Comparison of ENCODE assay signal across 8 mouse cellular contexts in the genomic region with DNA sequence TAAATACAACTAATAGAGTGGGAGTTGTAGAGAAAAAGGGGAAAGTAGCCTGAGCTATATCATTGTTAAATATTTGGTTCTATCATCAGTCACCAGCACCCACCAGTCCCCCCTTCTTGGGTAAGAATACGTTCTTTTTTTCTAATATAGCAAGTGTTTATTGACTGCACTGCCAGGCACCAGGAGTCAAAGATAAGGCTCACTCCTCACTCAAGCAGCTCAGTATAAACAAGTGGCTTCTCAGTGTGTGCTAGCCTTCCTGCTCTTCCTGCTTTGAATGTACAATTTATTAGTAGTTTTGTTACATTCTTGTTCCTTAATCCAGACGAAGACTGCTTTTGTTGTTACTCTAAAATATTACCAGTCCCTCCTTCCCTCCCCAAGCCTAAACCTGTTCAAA. TPM values are rescaled to one million over a fixed set of nuclear protein-coding genes. Genes with fewer than 3 reads are reported as not detected.
A peak's percentile ranks its signal among the peaks of the same experiment; 100 is the strongest.
DNase-seq lines count a peak whose midpoint lies in the region; ATAC-seq and TF ChIP-seq lines count a peak whose summit lies in the region.

No protein-coding gene starts in this region.

- TF ChIP-seq POLR2A in myocyte (IDR thresholded peaks at IDR 0.05; ENCODE audit: insufficient read length, low read depth), result no peak

- intact Hi-C loops in left cerebral cortex, adult 2 months (cut with DNase I), result loop anchor here (5.0 kb wide), 1 partner anchor 139 kb away; no protein-coding TSS in a partner anchor
- intact Hi-C loops in left cerebral cortex, postnatal 36 days (cut with DNase I), result loop anchor here (2.0 kb wide), 1 partner anchor 138 kb away; no protein-coding TSS in a partner anchor

- no peak overlapping the region for H3K9ac ChIP-seq in embryonic facial prominence, embryonic 12.5 days
- H3K9ac ChIP-seq in intestine, embryonic 15.5 days, result 0 out of 2 replicates have a peak overlapping the region, but pooled peaks have one; percentile 18

- H3K79me2 ChIP-seq in myocyte (ENCODE audit: control insufficient read depth, insufficient read depth), result peaks cover 66% of the 10 kb centered on the region

- H3K4me3 ChIP-seq in left cerebral cortex, adult 2 months, result peak overlapping the region; percentile 80
- 0 out of 2 replicates have a peak overlapping the region, but pooled peaks have one; percentile 21 for H3K4me3 ChIP-seq in embryonic facial prominence, embryonic 12.5 days
- peak overlapping the region; percentile 18 for H3K4me3 ChIP-seq in intestine, embryonic 15.5 days (replicated peaks)
- peak overlapping the region; percentile 86 for H3K4me3 ChIP-seq in myocyte

- no peak for ATAC-seq in embryonic facial prominence, embryonic 12.5 days (ENCODE audit: insufficient number of reproducible peaks, insufficient read depth, low FRiP score, low TSS enrichment)
- ATAC-seq in intestine, embryonic 15.5 days, result no peak

- no peak overlapping the region; the same call in 1 of the 2 replicates for H3K27ac ChIP-seq in left cerebral cortex, adult 2 months
- no peak overlapping the region for H3K27ac ChIP-seq in embryonic facial prominence, embryonic 12.5 days
- H3K27ac ChIP-seq in intestine, embryonic 15.5 days, result no peak overlapping the region

- H3K4me2 ChIP-seq in embryonic facial prominence, embryonic 12.5 days (replicated peaks), result peak overlapping the region; percentile 43
- peak overlapping the region; percentile 46 for H3K4me2 ChIP-seq in intestine, embryonic 15.5 days (replicated peaks)
- peak overlapping the region; percentile 73 for H3K4me2 ChIP-seq in myocyte (ENCODE audit: low read depth)

- peaks cover 2% of the 10 kb centered on the region; the same call in 1 of the 2 replicates for H3K4me1 ChIP-seq in embryonic facial prominence, embryonic 12.5 days
- peaks cover 3% of the 10 kb centered on the region; the same call in 1 of the 2 replicates for H3K4me1 ChIP-seq in intestine, embryonic 15.5 days (replicated peaks)

- H3K27me3 ChIP-seq in embryonic facial prominence, embryonic 12.5 days, result no peaks in the 10 kb centered on the region
- no peaks in the 10 kb centered on the region for H3K27me3 ChIP-seq in intestine, embryonic 15.5 days (replicated peaks)
- H3K27me3 ChIP-seq in myocyte (ENCODE audit: control insufficient read depth, insufficient read depth, insufficient read length), result no peaks in the 10 kb centered on the region

- no peak overlapping the region for H3ac ChIP-seq in myocyte (ENCODE audit: control insufficient read depth, insufficient read length)

- 54% methylated on average over 2 of the region's 2 CpGs for WGBS in embryonic facial prominence, embryonic 12.5 days
- WGBS in intestine, embryonic 15.5 days, result 13% methylated on average over 2 of the region's 2 CpGs

- no peak for DNase-seq in left cerebral cortex, adult 2 months (ENCODE audit: extremely low spot score in 1 of 2, low spot score in 2 of 2)
- no peak for DNase-seq in left cerebral cortex, postnatal 36 days (ENCODE audit: low spot score in 2 of 2)
- DNase-seq in frontal cortex, postnatal 10 days (ENCODE audit: low spot score in 2 of 2), result no peak
- no peak for DNase-seq in right cerebral cortex, postnatal 4 days
- no peak for DNase-seq in embryo, embryonic 10 days (ENCODE audit: low spot score)

- no peaks in the 10 kb centered on the region for H3K9me3 ChIP-seq in embryonic facial prominence, embryonic 12.5 days
- no peaks in the 10 kb centered on the region for H3K9me3 ChIP-seq in intestine, embryonic 15.5 days

- no peak for TF ChIP-seq CTCF in left cerebral cortex, adult 2 months (IDR thresholded peaks at IDR 0.05)

- H3K36me3 ChIP-seq in embryonic facial prominence, embryonic 12.5 days, result no peaks in the 10 kb centered on the region
- no peaks in the 10 kb centered on the region for H3K36me3 ChIP-seq in intestine, embryonic 15.5 days
- no peaks in the 10 kb centered on the region for H3K36me3 ChIP-seq in myocyte (ENCODE audit: control insufficient read depth, insufficient read depth)

TF ChIP-seq in myocyte, 11 proteins besides CTCF, POLR2A, EP300 and RAD21:
- no peak for TF ChIP-seq POLR2AphosphoS2 (IDR thresholded peaks at IDR 0.05; ENCODE audit: insufficient read length, low read depth)
- no peak for TF ChIP-seq TCF3 (IDR thresholded peaks at IDR 0.05; ENCODE audit: insufficient read length, low read depth)
- TF ChIP-seq TCF12 (IDR thresholded peaks at IDR 0.05; ENCODE audit: insufficient read depth, poor library complexity, severe bottlenecking), result no peak
- TF ChIP-seq E2F4 (IDR thresholded peaks at IDR 0.05; ENCODE audit: insufficient read depth), result no peak
- TF ChIP-seq MYOG (IDR thresholded peaks at IDR 0.05; ENCODE audit: control insufficient read depth in 1 of 3, insufficient read depth in 1 of 3, insufficient read length in 2 of 3, low read depth in 2 of 3), result no peak
- no peak for TF ChIP-seq MAX (IDR thresholded peaks at IDR 0.05; ENCODE audit: low read depth)
- TF ChIP-seq CEBPB (IDR thresholded peaks at IDR 0.05; ENCODE audit: insufficient read depth, poor library complexity, severe bottlenecking), result no peak

RNA-seq across cellular contexts. Expression of a gene that starts 2.3 kb away (rescaled TPM):
- 100 to 1,000 TPM; 364 to 413 TPM for total RNA-seq in left cerebral cortex, adult 2 months (2021)
- 100 to 1,000 TPM; 380 to 391 TPM for total RNA-seq in left cerebral cortex, postnatal 36 days (2021)
- polyA plus RNA-seq in embryonic facial prominence, embryonic 12.5 days (2016; fragmentation: Nextera tagmentation; extraction: Ambion mirVana), result 187 and 199 TPM in 2 replicates
- polyA plus RNA-seq in intestine, embryonic 15.5 days (2015; fragmentation: Nextera tagmentation; extraction: Ambion mirVana), result 200 and 237 TPM in 2 replicates
- 62.5 TPM for polyA plus RNA-seq in myocyte (2012; fragmentation: generic; extraction: Trizol)

Comparison
In these comparisons a context has a peak if more than half of its experiments do, and no peak if none do; other contexts are left out.
1. H3K4me3 ChIP-seq: peak in every context shown above with its lines; median percentile 86 in myocyte; 80 in left cerebral cortex, adult 2 months; 21 in embryonic facial prominence, embryonic 12.5 days; 18 in intestine, embryonic 15.5 days.